Mouse (Mus musculus) bone marrow macrophage, adult 2 months (primary cell): ENCODE measurements around the gene Nudt2.

Experiments used
- CTCF ChIP-seq: IDR thresholded peaks from 2 replicates; pipeline ENCODE4 v1.5.1; 2012; ENCODE audit warnings: low read depth, mild to moderate bottlenecking, low read length, moderate library complexity
- POLR2A ChIP-seq: IDR thresholded peaks from 2 replicates; pipeline ENCODE4 v1.6.1; 2012; ENCODE audit warnings: mild to moderate bottlenecking, low read depth, low read length, borderline replicate concordance

DNA sequence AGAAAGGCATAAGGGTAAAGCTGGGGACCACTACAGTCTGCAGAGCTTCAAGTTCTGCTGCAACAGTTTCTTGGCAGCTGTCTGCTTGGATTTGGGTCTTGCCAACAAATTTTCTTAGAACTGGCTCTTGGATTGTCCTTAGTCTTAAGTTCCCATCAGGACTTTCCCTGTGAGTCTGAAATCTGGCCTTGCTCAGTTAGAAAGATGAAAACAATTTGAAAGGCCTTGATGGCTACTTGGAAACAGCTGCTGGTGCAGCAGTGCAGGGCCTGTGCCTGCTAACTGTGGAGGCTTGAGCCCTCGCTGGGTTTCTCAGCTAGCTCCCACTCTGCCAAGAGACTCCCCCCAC lies 14.5 kb downstream of the Nudt2 start:
- TF ChIP-seq CTCF (no peak), POLR2A (no peak)
